Comparison of ENCODE assay signal across 8 mouse cellular contexts in genomic region chr10:36507991-36508546, GRCm38 (mm10). TPM values are rescaled to one million over a fixed set of nuclear protein-coding genes. Genes with fewer than 3 reads are reported as not detected.
A peak's percentile ranks its signal among the peaks of the same experiment; 100 is the strongest.
DNase-seq lines count a peak whose midpoint lies in the region; ATAC-seq and TF ChIP-seq lines count a peak whose summit lies in the region.

No protein-coding gene starts in this region.

- no peak overlapping the region for H3K9ac ChIP-seq in lung, embryonic 14.5 days
- H3K9ac ChIP-seq in intestine, embryonic 15.5 days = no peak overlapping the region

- peaks cover 38% of the 10 kb centered on the region for H3K27me3 ChIP-seq in lung, embryonic 14.5 days (ENCODE audit: insufficient read depth, low read length)
- H3K27me3 ChIP-seq in intestine, embryonic 15.5 days (replicated peaks) = peaks cover 29% of the 10 kb centered on the region

- DNase-seq in cerebellum, adult 18-20 months = peak; percentile 2 to 9
- DNase-seq in lung, embryonic 14.5 days = peak; percentile 2
- DNase-seq in lung, postnatal 10 days = no peak
- peak; percentile 5 for DNase-seq in right cerebral cortex, postnatal 14 days
- no peak for DNase-seq in layer of hippocampus, adult 18-20 months (ENCODE audit: low spot score in 2 of 2)
- no peak for DNase-seq in gastrocnemius, postnatal 25 days

- no peak for ATAC-seq in cerebellum, adult (ENCODE audit: insufficient number of reproducible peaks, low FRiP score, low TSS enrichment)
- no peak for ATAC-seq in lung, embryonic 14.5 days (ENCODE audit: insufficient read depth)
- ATAC-seq in intestine, embryonic 15.5 days = no peak

- H3K4me3 ChIP-seq in lung, embryonic 14.5 days (ENCODE audit: low read depth, low read length) = peak overlapping the region; percentile 55
- peak overlapping the region; percentile 59 for H3K4me3 ChIP-seq in intestine, embryonic 15.5 days (replicated peaks)

- peak overlapping the region; percentile 99 for H3K4me2 ChIP-seq in lung, embryonic 14.5 days
- peak overlapping the region; percentile 100 for H3K4me2 ChIP-seq in intestine, embryonic 15.5 days (replicated peaks)

- TF ChIP-seq CTCF in lung, embryonic 14.5 days (IDR thresholded peaks at IDR 0.05; ENCODE audit: low read depth) = no peak

- WGBS in lung, embryonic 14.5 days = under 1% methylated on average over 18 of the region's 18 CpGs
- WGBS in intestine, embryonic 15.5 days = 1% methylated on average over 18 of the region's 18 CpGs

- no peaks in the 10 kb centered on the region for H3K36me3 ChIP-seq in lung, embryonic 14.5 days (ENCODE audit: insufficient read depth)
- H3K36me3 ChIP-seq in intestine, embryonic 15.5 days = no peaks in the 10 kb centered on the region

- H3K9me3 ChIP-seq in lung, embryonic 14.5 days (ENCODE audit: low read depth, low read length) = no peaks in the 10 kb centered on the region
- H3K9me3 ChIP-seq in intestine, embryonic 15.5 days = no peaks in the 10 kb centered on the region

- H3K4me1 ChIP-seq in lung, embryonic 14.5 days (ENCODE audit: insufficient read depth) = no peaks in the 10 kb centered on the region
- H3K4me1 ChIP-seq in intestine, embryonic 15.5 days (replicated peaks) = peaks cover 15% of the 10 kb centered on the region

- H3K27ac ChIP-seq in lung, embryonic 14.5 days (ENCODE audit: low read depth) = no peak overlapping the region
- no peak overlapping the region for H3K27ac ChIP-seq in intestine, embryonic 15.5 days

RNA-seq across cellular contexts. Expression of gene Hs3st5, which starts 1.5 kb away (rescaled TPM):
- polyA plus RNA-seq in lung, embryonic 14.5 days (2014; fragmentation: Nextera tagmentation; extraction: Ambion mirVana) = 0.08 and 0.32 TPM in 2 replicates
- 1.0 and 1.1 TPM in 2 replicates for polyA plus RNA-seq in intestine, embryonic 15.5 days (2015; fragmentation: Nextera tagmentation; extraction: Ambion mirVana)
- total RNA-seq in layer of hippocampus, adult 18-20 months (2021) = 1 to 10 TPM; 1.0 to 1.2 TPM
- total RNA-seq in gastrocnemius, postnatal 25 days (2021) = 1 to 10 TPM; 2.3 to 2.4 TPM

Comparison
In these comparisons a context has a peak if more than half of its experiments do, and no peak if none do; other contexts are left out.
1. DNase-seq: peak in cerebellum, adult 18-20 months (2 of 2), lung, embryonic 14.5 days (single experiment) and right cerebral cortex, postnatal 14 days (single experiment); none in lung, postnatal 10 days (single experiment), layer of hippocampus, adult 18-20 months (0 of 2) and gastrocnemius, postnatal 25 days (single experiment).